Mouse (Mus musculus): Measurements from ENCODE around the gene Ifng. TPM values are rescaled to one million over a fixed set of nuclear protein-coding genes. Genes with fewer than 3 reads are reported as not detected.

Ifng gene
- polyA plus RNA-seq (2015; fragmentation: Nextera tagmentation; extraction: Ambion mirVana): not detected in 2 replicates

DNA sequence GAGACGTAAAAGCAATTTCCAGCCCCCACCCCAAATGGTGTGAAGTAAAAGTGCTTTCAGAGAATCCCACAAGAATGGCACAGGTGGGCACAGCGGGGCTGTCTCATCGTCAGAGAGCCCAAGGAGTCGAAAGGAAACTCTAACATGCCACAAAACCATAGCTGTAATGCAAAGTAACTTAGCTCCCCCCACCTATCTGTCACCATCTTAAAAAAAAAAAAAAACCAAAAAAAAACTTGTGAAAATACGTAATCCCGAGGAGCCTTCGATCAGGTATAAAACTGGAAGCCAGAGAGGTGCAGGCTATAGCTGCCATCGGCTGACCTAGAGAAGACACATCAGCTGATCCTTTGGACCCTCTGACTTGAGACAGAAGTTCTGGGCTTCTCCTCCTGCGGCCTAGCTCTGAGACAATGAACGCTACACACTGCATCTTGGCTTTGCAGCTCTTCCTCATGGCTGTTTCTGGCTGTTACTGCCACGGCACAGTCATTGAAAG lies at the start of gene Ifng:
TSS of gene Ifng (plus strand) at position 305 of the 499 bp plus-strand sequence.
- Histone ChIP-seq H3K36me3 (no peaks in the 10 kb centered on the region), H3K27ac (no peak within 1 kb of the TSS), H3K4me3 (no peak within 1 kb of the TSS), H3K4me1 (replicated peaks) (no peaks in the 10 kb centered on the region), H3K9ac (no peak within 1 kb of the TSS), H3K4me2 (no peak within 1 kb of the TSS), H3K27me3 (no peaks in the 10 kb centered on the region), H3K9me3 (no peaks in the 10 kb centered on the region)
- ATAC-seq (ENCODE audit: low FRiP score): no peak
- WGBS: 94% methylated on average over 11 of the region's 11 CpGs

DNA sequence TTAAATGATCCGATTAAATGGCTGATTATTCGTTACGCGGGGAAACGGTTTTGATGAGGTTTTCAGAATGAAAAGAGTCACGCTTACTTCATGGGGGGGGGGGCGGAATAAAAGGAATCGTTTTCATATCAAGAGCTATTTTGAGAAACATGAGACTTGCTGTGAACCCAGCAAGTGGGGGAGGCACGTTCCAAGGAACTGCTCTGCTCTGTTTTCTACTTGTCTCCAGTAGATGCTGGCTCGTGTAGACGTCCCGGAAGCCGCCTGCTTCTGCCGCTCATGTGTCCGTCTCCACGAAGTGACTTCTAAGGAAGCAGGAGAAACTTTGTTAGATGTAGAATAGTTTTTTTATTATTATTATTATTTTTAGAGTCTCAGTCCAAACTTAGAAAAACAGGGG lies 40.9 kb upstream of the Ifng start:
- Histone ChIP-seq H3K36me3 (no peaks in the 10 kb centered on the region), H3K4me3 (no peak overlapping the region), H3K4me1 (replicated peaks) (no peaks in the 10 kb centered on the region), H3K27ac (no peak overlapping the region), H3K27me3 (no peaks in the 10 kb centered on the region), H3K9ac (no peak overlapping the region), H3K4me2 (no peak overlapping the region), H3K9me3 (no peaks in the 10 kb centered on the region)
- 79% methylated on average over 16 of the region's 16 CpGs for WGBS
- no peak for ATAC-seq (ENCODE audit: low FRiP score)

DNA sequence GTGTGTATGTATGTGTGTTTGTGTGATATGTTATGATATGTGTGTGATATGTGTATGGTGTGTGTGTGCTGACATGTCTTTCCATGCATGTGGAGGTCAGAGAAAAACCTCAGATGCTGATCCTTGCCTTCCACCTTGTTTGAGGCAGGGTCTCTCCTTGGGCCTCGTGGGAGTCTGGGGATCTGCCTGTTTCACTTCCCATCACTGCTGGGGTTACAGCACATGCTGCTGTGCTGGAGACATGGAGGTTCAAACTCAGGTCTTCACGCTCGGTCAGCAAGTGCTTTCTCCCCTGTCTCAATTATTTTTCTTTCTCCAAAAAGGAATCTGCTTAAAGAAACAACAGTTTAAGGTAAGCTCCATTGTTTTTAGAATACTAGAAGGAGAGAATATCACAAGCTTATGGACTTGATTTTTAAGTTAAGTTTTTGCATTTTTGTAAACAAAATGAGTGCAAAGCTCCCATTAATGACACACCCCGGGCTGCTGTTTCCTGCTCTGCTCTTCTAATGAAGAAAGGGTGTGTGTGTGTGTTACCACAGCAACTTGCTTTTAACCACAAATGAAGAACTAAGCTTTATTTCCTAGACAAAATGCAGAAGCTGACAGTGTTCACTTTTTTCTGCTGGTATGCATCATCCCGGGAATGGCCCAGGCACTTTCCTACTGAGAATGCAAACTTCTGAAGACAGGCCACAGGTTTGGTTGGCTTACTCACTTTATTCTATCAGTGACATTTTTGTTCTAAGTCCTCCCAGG lies 34.2 kb upstream of the Ifng start:
- no peak for ATAC-seq (ENCODE audit: low FRiP score)
- H3K27ac ChIP-seq: no peak overlapping the region
- 86% methylated on average over 5 of the region's 5 CpGs for WGBS
- H3K27me3 ChIP-seq: no peaks in the 10 kb centered on the region
- H3K4me3 ChIP-seq: no peak overlapping the region
- H3K36me3 ChIP-seq: no peaks in the 10 kb centered on the region
- H3K4me1 ChIP-seq (replicated peaks): no peaks in the 10 kb centered on the region; the same call in 1 of the 2 replicates
- no peak overlapping the region for H3K4me2 ChIP-seq
- H3K9me3 ChIP-seq: no peaks in the 10 kb centered on the region
- no peak overlapping the region for H3K9ac ChIP-seq

DNA sequence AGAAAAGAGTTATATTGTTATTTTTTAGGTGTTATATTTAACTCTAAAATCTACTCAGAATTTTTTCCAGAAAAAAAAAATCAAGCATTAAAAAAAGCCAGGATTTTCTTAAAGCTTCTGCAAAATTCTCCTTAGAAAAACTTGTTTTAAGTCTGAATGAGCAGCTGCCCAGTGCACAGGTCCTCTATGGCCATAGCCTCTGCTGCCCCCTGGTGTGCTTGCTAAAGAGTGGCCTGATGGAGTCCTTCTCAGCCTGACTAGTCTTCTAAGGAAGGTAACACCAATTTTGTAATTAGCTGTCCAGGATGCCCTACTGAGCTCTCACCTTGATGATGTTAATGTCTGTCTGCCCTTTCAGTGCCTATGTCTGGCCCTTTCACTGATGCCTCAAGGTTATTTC lies 29.5 kb upstream of the Ifng start:
- Histone ChIP-seq H3K4me1 (replicated peaks) (no peaks in the 10 kb centered on the region; the same call in 1 of the 2 replicates), H3K27me3 (no peaks in the 10 kb centered on the region), H3K27ac (no peak overlapping the region), H3K9me3 (no peaks in the 10 kb centered on the region), H3K4me2 (no peak overlapping the region), H3K9ac (no peak overlapping the region), H3K36me3 (no peaks in the 10 kb centered on the region), H3K4me3 (no peak overlapping the region)
- no peak for ATAC-seq (ENCODE audit: low FRiP score)

DNA sequence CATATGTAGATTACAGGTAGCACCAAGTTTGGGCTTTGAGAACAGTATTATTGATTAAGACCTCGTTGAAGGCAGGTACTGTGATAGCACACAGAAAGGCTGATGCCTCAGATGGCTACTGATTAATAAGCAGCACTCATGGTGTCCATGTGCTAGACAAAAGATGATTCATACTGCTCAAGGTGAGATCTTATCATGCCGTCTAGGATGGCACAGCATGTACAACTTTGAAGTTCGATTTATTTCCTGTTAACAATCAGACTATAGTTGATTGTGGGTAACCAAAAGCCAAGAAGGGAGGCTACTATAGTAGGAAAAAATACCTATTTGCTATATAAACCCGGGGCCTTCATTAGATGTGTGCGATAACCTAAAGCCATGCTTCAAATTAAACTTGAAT lies 28.1 kb upstream of the Ifng start:
- Histone ChIP-seq H3K4me3 (no peak overlapping the region), H3K27me3 (no peaks in the 10 kb centered on the region), H3K36me3 (no peaks in the 10 kb centered on the region), H3K9ac (no peak overlapping the region), H3K9me3 (no peaks in the 10 kb centered on the region), H3K4me1 (replicated peaks) (no peaks in the 10 kb centered on the region; the same call in 1 of the 2 replicates), H3K27ac (no peak overlapping the region), H3K4me2 (no peak overlapping the region)
- WGBS: 88% methylated on average over 5 of the region's 5 CpGs
- ATAC-seq (ENCODE audit: low FRiP score): no peak

DNA sequence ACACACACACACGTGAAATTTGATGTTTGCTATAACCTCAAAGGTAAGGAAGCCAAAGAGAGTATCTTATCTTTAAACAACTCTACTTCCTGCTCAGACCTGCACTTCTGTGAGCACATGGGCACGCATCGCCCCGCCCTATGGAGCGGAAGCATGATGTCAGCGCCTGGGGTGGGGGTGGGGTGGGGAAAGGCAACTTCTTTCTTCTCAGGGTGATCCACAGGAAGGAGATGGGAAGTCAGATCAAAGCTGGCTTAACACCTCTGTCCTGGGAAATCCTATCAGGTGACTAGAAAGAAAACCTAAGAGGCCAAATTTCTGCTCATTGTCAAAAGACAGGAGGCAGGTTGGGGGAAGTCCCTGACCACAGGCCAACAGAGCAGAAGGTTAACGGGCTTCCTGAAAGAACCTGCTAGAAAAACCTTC lies 21.8 kb upstream of the Ifng start:
- Histone ChIP-seq H3K27ac (no peak overlapping the region), H3K27me3 (no peaks in the 10 kb centered on the region), H3K4me3 (no peak overlapping the region), H3K9ac (no peak overlapping the region), H3K4me1 (replicated peaks) (no peaks in the 10 kb centered on the region), H3K36me3 (no peaks in the 10 kb centered on the region), H3K4me2 (no peak overlapping the region), H3K9me3 (no peaks in the 10 kb centered on the region)
- 87% methylated on average over 7 of the region's 7 CpGs for WGBS
- no peak for ATAC-seq (ENCODE audit: low FRiP score)

DNA sequence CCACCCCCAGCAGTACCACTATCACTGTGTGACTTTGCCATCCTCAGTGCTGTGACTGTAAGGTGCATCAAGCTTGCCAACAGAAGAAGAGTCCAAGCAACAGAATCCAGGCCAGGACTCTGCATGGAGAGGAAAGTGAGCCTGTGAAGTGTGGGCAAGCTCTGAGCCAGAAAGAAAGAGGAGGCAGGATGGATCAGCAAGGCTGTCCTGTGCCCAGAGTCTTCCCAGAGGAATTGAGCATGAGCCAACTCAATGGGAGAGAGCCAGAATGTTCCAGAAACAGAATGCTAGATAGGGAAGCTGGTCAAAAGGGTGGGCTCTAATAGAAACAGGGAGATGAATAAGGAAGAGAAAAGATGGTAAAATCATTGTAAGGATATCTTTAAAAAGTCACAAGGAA lies 19.9 kb upstream of the Ifng start:
- Histone ChIP-seq H3K27me3 (no peaks in the 10 kb centered on the region), H3K4me1 (replicated peaks) (no peaks in the 10 kb centered on the region), H3K9ac (no peak overlapping the region), H3K4me2 (no peak overlapping the region), H3K36me3 (no peaks in the 10 kb centered on the region), H3K27ac (no peak overlapping the region), H3K9me3 (no peaks in the 10 kb centered on the region), H3K4me3 (no peak overlapping the region)
- ATAC-seq (ENCODE audit: low FRiP score): no peak

DNA sequence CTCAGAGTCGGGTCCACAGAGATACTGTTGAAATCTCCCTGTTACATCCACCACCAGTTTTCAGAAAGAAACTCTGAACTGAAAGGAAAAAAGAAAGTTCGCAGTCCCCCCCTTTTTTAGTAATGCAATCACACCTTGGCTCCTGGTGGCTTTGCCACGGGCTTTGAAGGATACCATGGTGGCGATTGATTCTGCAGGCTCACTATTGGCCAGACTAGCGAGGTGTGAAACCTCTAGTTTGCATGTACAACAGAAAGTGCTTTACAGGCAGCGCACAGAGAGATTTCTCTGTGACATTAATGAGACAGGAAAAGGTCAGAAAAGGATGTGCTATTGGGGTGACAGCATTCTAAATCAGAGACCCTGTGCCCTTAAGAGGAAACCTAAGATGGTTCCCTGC lies 5.3 kb upstream of the Ifng start:
- no peak overlapping the region for H3K4me3 ChIP-seq
- no peak overlapping the region for H3K9ac ChIP-seq
- H3K4me1 ChIP-seq (replicated peaks): no peaks in the 10 kb centered on the region
- no peaks in the 10 kb centered on the region for H3K27me3 ChIP-seq
- WGBS: 92% methylated on average over 6 of the region's 6 CpGs
- no peaks in the 10 kb centered on the region for H3K36me3 ChIP-seq
- no peak overlapping the region for H3K27ac ChIP-seq
- H3K9me3 ChIP-seq: no peaks in the 10 kb centered on the region
- no peak overlapping the region for H3K4me2 ChIP-seq
- ATAC-seq (ENCODE audit: low FRiP score): no peak

DNA sequence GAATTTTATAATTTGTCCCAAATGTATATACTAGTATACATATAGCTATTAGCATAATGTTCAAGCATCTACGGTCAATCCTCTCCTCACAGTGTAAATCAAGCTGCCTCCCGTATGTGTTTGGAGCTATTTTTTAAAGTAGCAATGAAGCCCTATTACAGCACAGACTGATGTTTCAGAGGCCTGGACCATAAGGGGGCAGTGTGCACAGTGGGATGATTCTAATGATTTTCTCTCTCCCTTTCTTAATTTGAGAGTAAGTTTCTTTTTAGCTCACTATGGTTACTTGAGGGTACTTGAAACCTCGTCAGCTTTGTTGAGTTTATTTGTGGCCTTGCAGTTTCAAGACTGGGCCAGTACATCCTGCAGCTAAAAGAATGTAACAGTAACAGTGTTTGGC lies 1.1 kb downstream of the Ifng start:
- Histone ChIP-seq H3K27ac (no peak overlapping the region), H3K27me3 (no peaks in the 10 kb centered on the region), H3K4me3 (no peak overlapping the region), H3K9me3 (no peaks in the 10 kb centered on the region), H3K9ac (no peak overlapping the region), H3K4me1 (replicated peaks) (no peaks in the 10 kb centered on the region), H3K36me3 (no peaks in the 10 kb centered on the region), H3K4me2 (no peak overlapping the region)
- no peak for ATAC-seq (ENCODE audit: low FRiP score)
- 83% methylated on average over 3 of the region's 3 CpGs for WGBS

DNA sequence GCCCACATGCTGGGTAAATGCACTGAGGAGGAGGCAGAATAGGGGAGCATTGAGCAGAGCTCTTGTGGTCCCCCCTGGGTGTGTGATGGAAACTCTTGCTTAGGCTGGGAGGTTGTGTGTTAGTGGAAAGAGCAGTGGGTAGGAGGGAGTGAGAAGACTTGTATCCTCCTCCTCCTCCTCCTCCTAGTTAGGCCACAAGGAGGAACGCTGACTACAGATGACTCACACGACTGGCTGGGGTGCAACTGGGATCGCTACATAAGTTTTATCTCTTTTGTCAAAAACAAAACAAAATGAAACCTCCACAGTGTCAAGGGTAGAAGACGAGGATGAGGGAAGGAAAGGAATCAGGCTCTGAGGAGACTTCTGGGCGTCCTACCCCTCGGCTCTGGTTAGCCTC lies 2.2 kb downstream of the Ifng start:
- WGBS: 91% methylated on average over 6 of the region's 6 CpGs
- ATAC-seq (ENCODE audit: low FRiP score): no peak
- Histone ChIP-seq H3K4me1 (replicated peaks) (no peaks in the 10 kb centered on the region), H3K27ac (no peak overlapping the region), H3K27me3 (no peaks in the 10 kb centered on the region), H3K9me3 (no peaks in the 10 kb centered on the region), H3K36me3 (no peaks in the 10 kb centered on the region), H3K9ac (no peak overlapping the region), H3K4me3 (no peak overlapping the region), H3K4me2 (no peak overlapping the region)

DNA sequence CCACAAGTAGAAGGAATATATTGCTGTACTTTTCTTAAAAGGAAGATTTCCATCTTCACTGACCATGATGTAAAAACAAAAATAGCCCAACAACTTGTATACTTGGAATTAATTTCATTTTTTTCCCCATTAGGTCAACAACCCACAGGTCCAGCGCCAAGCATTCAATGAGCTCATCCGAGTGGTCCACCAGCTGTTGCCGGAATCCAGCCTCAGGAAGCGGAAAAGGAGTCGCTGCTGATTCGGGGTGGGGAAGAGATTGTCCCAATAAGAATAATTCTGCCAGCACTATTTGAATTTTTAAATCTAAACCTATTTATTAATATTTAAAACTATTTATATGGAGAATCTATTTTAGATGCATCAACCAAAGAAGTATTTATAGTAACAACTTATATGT lies 4.2 kb downstream of the Ifng start:
- Histone ChIP-seq H3K4me2 (no peak overlapping the region), H3K36me3 (no peaks in the 10 kb centered on the region), H3K9me3 (no peaks in the 10 kb centered on the region), H3K27me3 (no peaks in the 10 kb centered on the region), H3K9ac (no peak overlapping the region), H3K27ac (no peak overlapping the region), H3K4me1 (replicated peaks) (no peaks in the 10 kb centered on the region), H3K4me3 (no peak overlapping the region)
- ATAC-seq (ENCODE audit: low FRiP score): no peak
- WGBS: 96% methylated on average over 6 of the region's 6 CpGs

DNA sequence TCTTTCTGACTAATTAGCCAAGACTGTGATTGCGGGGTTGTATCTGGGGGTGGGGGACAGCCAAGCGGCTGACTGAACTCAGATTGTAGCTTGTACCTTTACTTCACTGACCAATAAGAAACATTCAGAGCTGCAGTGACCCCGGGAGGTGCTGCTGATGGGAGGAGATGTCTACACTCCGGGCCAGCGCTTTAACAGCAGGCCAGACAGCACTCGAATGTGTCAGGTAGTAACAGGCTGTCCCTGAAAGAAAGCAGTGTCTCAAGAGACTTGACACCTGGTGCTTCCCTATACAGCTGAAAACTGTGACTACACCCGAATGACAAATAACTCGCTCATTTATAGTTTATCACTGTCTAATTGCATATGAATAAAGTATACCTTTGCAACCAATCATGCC lies 4.7 kb downstream of the Ifng start:
- no peaks in the 10 kb centered on the region for H3K4me1 ChIP-seq (replicated peaks)
- no peak overlapping the region for H3K9ac ChIP-seq
- H3K27ac ChIP-seq: no peak overlapping the region
- H3K4me3 ChIP-seq: no peak overlapping the region
- no peaks in the 10 kb centered on the region for H3K27me3 ChIP-seq
- no peaks in the 10 kb centered on the region for H3K9me3 ChIP-seq
- WGBS: 78% methylated on average over 8 of the region's 8 CpGs
- no peak overlapping the region for H3K4me2 ChIP-seq
- H3K36me3 ChIP-seq: no peaks in the 10 kb centered on the region
- no peak for ATAC-seq (ENCODE audit: low FRiP score)

DNA sequence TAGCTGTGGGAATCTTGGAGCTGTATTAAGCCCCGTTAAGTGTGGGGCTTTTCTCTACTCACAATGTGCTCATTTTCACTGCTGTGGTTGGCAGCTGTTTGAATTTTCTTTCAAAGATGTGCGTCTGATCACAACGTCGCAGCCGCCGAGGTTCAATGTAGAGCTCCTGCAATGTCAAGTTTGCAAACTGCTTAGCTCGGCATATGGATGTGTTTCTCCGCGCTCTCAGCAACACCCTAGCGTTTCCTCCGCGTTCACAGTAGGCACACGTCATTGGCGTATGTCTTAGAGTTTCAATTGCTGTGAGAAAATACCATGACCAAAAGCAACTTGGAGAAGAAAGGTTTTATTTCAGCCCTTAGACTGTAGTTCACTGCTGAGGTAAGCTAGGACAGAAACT lies 5.1 kb downstream of the Ifng start:
- WGBS: 81% methylated on average over 14 of the region's 14 CpGs
- no peak for ATAC-seq (ENCODE audit: low FRiP score)
- no peaks in the 10 kb centered on the region for H3K4me1 ChIP-seq (replicated peaks)
- H3K4me2 ChIP-seq: no peak overlapping the region
- H3K36me3 ChIP-seq: no peaks in the 10 kb centered on the region
- H3K9me3 ChIP-seq: no peaks in the 10 kb centered on the region
- no peak overlapping the region for H3K4me3 ChIP-seq
- H3K9ac ChIP-seq: no peak overlapping the region
- H3K27me3 ChIP-seq: no peaks in the 10 kb centered on the region
- no peak overlapping the region for H3K27ac ChIP-seq
